Mouse (Mus musculus) spleen, adult 2 months (tissue): ENCODE data around the gene Ccn2. TPM values are rescaled to one million over a fixed set of nuclear protein-coding genes. Genes with fewer than 3 reads are reported as not detected.

ENCODE experiments used
- DNase-seq, 2 experiments: peaks; one replicate each; pipeline versions ENCODE4 v3.0.0 to v3.0.0-alpha.2; 2012 to 2021; ENCODE audit warnings: low spot score in 2 of 2, low read depth in 1 of 2
- H3K27ac ChIP-seq: fragments of 200-500 bp; 2 replicates; pipeline ENCODE4 v1.5.1; 2012; ENCODE audit warnings: low read length, inconsistent platforms; ENCODE audit not compliant: insufficient read depth
- H3K27me3 ChIP-seq: fragments of 200-500 bp; 2 replicates; pipeline ENCODE4 v1.6.1; 2012; ENCODE audit warnings: mild to moderate bottlenecking, moderate library complexity, low read length, inconsistent platforms; ENCODE audit not compliant: control insufficient read depth, insufficient read depth
- H3K36me3 ChIP-seq: fragments of 200-500 bp; 2 replicates; pipeline ENCODE4 v1.6.1; 2012; ENCODE audit warnings: mild to moderate bottlenecking, low read length, inconsistent platforms; ENCODE audit not compliant: control insufficient read depth, insufficient read depth
- H3K4me1 ChIP-seq: fragments of 200-500 bp; 2 replicates; pipeline ENCODE4 v1.6.1; 2011; ENCODE audit warnings: inconsistent platforms; ENCODE audit not compliant: control insufficient read depth, insufficient read depth, insufficient read length
- H3K4me3 ChIP-seq: fragments of 200-500 bp; 2 replicates; pipeline ENCODE4 v1.5.1; 2011; ENCODE audit warnings: mild to moderate bottlenecking, inconsistent platforms; ENCODE audit not compliant: insufficient read depth, insufficient read length; ENCODE audit errors: extremely low read depth
- CTCF ChIP-seq: fragments of 200-500 bp; IDR thresholded peaks from 2 replicates; pipeline ENCODE4 v1.5.1; 2011; ENCODE audit warnings: mild to moderate bottlenecking, inconsistent platforms; ENCODE audit not compliant: insufficient read depth, insufficient read length, insufficient replicate concordance; ENCODE audit errors: extremely low read depth
- POLR2A ChIP-seq: fragments of 200-500 bp; IDR thresholded peaks from 2 replicates; pipeline ENCODE4 v1.6.1; 2011; ENCODE audit warnings: low read depth, low read length, inconsistent platforms
- WGBS: fragments of 180-500 bp; shearing (Covaris S2); methylation state at CpG from one replicate; pipeline ENCODE4 v1.1.7; 2018; 5-methylcytosine and 5-hydroxymethylcytosine counted together
- polyA plus RNA-seq: library from polyadenylated mRNA; depleted of rRNA; stranded (reverse); fragments of >200 nt; gene quantifications from 2 replicates; pipeline ENCODE4 v1.2.3, GENCODE M21; 2012

The Ccn2 gene
- polyA plus RNA-seq, 1 experiment: 108 TPM

DNA sequence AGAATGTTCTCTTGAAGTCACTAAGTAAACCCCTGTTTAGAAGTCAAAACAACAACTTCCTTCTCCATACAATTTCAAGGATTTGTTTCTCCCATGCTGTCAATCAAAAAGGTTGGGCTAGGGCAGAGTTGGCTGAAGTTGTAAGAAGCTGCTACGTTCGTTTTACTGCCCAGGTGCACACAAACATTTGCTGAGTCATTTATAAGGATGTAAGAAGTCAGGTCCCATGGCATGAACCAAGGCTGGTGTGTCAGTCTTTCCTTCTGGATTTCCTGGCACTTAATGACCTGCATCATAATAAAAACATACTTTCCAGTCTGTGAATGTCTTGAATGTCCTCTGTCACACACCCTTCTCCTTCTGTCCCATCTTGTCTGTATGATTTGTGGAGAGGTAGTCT is 2.9 kb upstream of the Ccn2 start:
- no peak for DNase-seq
- no peak overlapping the region for H3K4me3 ChIP-seq
- no peaks in the 10 kb centered on the region for H3K4me1 ChIP-seq
- no peak overlapping the region for H3K27ac ChIP-seq
- WGBS: 29% methylated on average over 2 of the region's 2 CpGs
- H3K27me3 ChIP-seq: peaks cover 4% of the 10 kb centered on the region; the same call in 1 of the 2 replicates
- TF ChIP-seq CTCF (no peak), POLR2A (no peak)
- H3K36me3 ChIP-seq: no peaks in the 10 kb centered on the region

DNA sequence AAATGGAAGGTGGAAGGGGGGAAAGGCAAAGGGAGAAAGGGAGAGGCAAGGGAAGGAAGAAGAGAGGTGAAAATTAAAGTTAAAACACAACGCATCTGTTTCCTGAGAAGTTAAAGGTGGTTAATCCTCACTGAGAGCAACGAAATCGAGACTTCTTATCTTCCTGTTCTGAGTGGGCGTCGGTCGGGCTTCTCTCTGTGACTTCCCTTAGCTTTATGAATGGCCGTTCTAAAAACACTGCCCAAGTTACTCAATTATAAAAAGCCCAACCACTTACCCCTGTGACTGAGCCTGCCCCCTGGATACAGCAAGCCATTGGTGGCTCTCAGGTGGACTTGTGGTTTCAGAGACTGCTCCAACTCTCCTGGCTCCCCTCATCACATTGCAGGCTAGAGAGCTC is 2.3 kb upstream of the Ccn2 start:
- WGBS: 2% methylated on average over 7 of the region's 7 CpGs
- H3K4me1 ChIP-seq: no peaks in the 10 kb centered on the region
- TF ChIP-seq POLR2A: no peak
- no peak for TF ChIP-seq CTCF
- no peaks in the 10 kb centered on the region for H3K36me3 ChIP-seq
- 0 out of 2 replicates have a peak overlapping the region, but pooled peaks have one; percentile 25 for H3K27ac ChIP-seq
- H3K4me3 ChIP-seq: no peak overlapping the region
- peaks cover 4% of the 10 kb centered on the region; the same call in 1 of the 2 replicates for H3K27me3 ChIP-seq
- DNase-seq: no peak

DNA sequence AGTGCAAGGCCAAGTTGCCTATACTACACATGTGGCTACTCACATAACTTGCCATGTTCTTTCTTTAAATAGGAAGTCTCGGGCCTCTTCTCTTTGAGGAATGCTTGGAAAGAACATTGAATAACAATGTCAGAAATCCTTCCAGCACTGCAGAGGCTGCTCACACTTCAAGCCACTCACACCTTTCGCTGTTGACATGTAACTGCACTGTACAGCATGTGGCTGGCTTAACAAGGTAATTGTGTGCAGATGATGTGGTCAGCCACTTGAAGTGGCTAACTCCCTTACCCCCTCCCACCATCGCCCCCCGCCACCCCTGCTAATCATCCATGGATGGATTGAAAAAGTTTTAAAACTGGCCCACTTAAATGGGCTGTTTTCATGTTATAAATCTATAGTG is 1.7 kb upstream of the Ccn2 start:
- DNase-seq: no peak
- Histone ChIP-seq H3K36me3 (no peaks in the 10 kb centered on the region), H3K4me3 (no peak overlapping the region), H3K27me3 (peaks cover 4% of the 10 kb centered on the region; the same call in 1 of the 2 replicates), H3K27ac (no peak overlapping the region), H3K4me1 (no peaks in the 10 kb centered on the region)
- TF ChIP-seq CTCF: no peak
- no peak for TF ChIP-seq POLR2A
- WGBS: 85% methylated on average over 4 of the region's 4 CpGs

DNA sequence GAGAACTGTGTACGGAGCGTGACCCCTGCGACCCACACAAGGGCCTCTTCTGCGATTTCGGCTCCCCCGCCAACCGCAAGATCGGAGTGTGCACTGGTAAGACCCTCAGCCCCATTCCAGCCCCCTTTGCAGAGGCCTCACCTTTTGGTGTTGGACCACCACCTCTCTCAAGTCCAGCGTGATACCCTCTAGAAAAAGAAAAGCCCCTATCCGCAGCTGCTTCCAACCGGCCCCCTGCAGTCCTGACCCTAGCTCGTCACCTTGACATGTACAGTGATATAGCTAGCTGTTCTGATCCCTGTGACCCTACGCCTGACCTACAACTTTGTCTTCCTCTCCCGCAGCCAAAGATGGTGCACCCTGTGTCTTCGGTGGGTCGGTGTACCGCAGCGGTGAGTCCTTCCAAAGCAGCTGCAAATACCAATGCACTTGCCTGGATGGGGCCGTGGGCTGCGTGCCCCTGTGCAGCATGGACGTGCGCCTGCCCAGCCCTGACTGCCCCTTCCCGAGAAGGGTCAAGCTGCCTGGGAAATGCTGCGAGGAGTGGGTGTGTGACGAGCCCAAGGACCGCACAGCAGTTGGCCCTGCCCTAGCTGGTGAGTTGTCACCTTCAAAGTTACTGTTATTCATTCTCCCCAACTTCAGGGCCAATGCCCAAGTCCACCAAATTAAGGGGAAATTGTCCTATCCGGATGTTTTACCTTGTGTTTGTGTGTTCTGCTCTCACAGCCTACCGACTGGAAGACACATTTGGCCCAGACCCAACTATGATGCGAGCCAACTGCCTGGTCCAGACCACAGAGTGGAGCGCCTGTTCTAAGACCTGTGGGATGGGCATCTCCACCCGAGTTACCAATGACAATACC is 994 bp downstream of the Ccn2 start:
- 55% methylated on average over 31 of the region's 31 CpGs for WGBS
- peak overlapping the region; percentile 52 for H3K27ac ChIP-seq
- peak overlapping the region; percentile 37; the same call in 1 of the 2 replicates for H3K4me3 ChIP-seq
- no peak for TF ChIP-seq POLR2A
- no peak for TF ChIP-seq CTCF
- no peaks in the 10 kb centered on the region for H3K4me1 ChIP-seq
- peaks cover 4% of the 10 kb centered on the region; the same call in 1 of the 2 replicates for H3K27me3 ChIP-seq
- no peak for DNase-seq
- H3K36me3 ChIP-seq: no peaks in the 10 kb centered on the region

DNA sequence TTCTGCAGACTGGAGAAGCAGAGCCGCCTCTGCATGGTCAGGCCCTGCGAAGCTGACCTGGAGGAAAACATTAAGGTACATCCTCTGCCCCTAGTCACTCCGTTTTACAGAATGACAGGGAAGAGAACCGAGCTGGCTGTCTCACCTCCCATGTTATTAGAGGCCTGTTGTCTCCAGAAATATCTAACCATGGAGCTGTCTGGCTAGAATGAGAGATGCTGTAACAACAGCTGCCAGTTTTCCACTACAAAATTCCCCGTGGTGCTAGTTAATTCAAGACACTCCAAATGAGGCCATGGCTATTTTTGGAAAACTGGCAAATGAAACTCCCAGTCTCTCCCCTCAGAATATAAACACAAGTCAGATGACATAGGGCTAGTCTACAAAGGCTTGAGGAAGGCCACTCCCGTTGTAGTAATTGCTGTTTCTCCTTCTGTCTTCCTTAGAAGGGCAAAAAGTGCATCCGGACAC is 1.7 kb downstream of the Ccn2 start:
- Histone ChIP-seq H3K27ac (peak overlapping the region; percentile 28; the same call in 1 of the 2 replicates), H3K27me3 (peaks cover 4% of the 10 kb centered on the region; the same call in 1 of the 2 replicates), H3K4me3 (peak overlapping the region; percentile 25; the same call in 1 of the 2 replicates), H3K4me1 (no peaks in the 10 kb centered on the region), H3K36me3 (no peaks in the 10 kb centered on the region)
- DNase-seq: no peak
- TF ChIP-seq CTCF (no peak), POLR2A (no peak)
- 83% methylated on average over 7 of the region's 7 CpGs for WGBS

DNA sequence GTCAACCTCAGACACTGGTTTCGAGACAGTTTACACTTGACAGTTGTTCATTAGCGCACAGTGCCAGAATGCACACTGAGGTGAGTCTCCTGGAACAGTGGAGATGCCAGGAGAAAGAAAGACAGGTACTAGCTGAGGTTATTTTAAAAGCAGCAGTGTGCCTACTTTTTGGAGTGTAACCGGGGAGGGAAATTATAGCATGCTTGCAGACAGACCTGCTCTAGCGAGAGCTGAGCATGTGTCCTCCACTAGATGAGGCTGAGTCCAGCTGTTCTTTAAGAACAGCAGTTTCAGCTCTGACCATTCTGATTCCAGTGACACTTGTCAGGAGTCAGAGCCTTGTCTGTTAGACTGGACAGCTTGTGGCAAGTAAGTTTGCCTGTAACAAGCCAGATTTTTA is 2.5 kb downstream of the Ccn2 start:
- Histone ChIP-seq H3K36me3 (no peaks in the 10 kb centered on the region), H3K4me1 (no peaks in the 10 kb centered on the region), H3K4me3 (no peak overlapping the region), H3K27ac (no peak overlapping the region), H3K27me3 (peaks cover 4% of the 10 kb centered on the region; the same call in 1 of the 2 replicates)
- no peak for DNase-seq
- 97% methylated on average over 4 of the region's 4 CpGs for WGBS
- TF ChIP-seq CTCF: no peak
- no peak for TF ChIP-seq POLR2A
